Mouse (Mus musculus) small intestine, adult 2 months (tissue): ENCODE measurements around the gene 4930432K21Rik. TPM values are rescaled to one million over a fixed set of nuclear protein-coding genes. Genes with fewer than 3 reads are reported as not detected.

Experiments used
- H3K27ac ChIP-seq: fragments of 200-500 bp; 2 replicates; pipeline ENCODE4 v1.5.1; 2012; ENCODE audit warnings: low read depth, low read length, control low read depth, inconsistent platforms; ENCODE audit not compliant: insufficient read depth
- H3K27me3 ChIP-seq: fragments of 200-500 bp; 2 replicates; pipeline ENCODE4 v1.6.1; 2012; ENCODE audit warnings: mild to moderate bottlenecking, moderate library complexity, low read length, inconsistent platforms; ENCODE audit not compliant: control insufficient read depth, insufficient read depth
- H3K36me3 ChIP-seq: fragments of 200-500 bp; 2 replicates; pipeline ENCODE4 v1.6.1; 2012; ENCODE audit warnings: mild to moderate bottlenecking, low read length, control low read depth, inconsistent platforms; ENCODE audit not compliant: control insufficient read depth, insufficient read depth
- H3K4me1 ChIP-seq: fragments of 200-500 bp; 2 replicates; pipeline ENCODE4 v1.6.1; 2012; ENCODE audit warnings: low read length, inconsistent platforms, mixed read lengths; ENCODE audit not compliant: control insufficient read depth, insufficient read depth, insufficient read length
- H3K4me3 ChIP-seq: fragments of 200-500 bp; 2 replicates; pipeline ENCODE4 v1.5.1; 2012; ENCODE audit warnings: low read depth, mild to moderate bottlenecking, control low read depth, inconsistent platforms, low read length, moderate library complexity
- CTCF ChIP-seq: fragments of 200-500 bp; IDR thresholded peaks from 2 replicates; pipeline ENCODE4 v1.5.1; 2012; ENCODE audit warnings: low read depth, mild to moderate bottlenecking, control low read depth, inconsistent platforms, low read length, moderate library complexity, mixed read lengths; ENCODE audit not compliant: insufficient replicate concordance, insufficient read length; ENCODE audit errors: extremely low read depth
- POLR2A ChIP-seq: fragments of 200-500 bp; IDR thresholded peaks from 2 replicates; pipeline ENCODE4 v1.6.1; 2012; ENCODE audit warnings: low read depth, mild to moderate bottlenecking, control low read depth, inconsistent platforms, low read length, moderate library complexity
- WGBS: fragments of 180-500 bp; shearing (Covaris S2); methylation state at CpG from one replicate; pipeline ENCODE4 v1.1.7; 2018; 5-methylcytosine and 5-hydroxymethylcytosine counted together
- polyA plus RNA-seq: library from polyadenylated mRNA; depleted of rRNA; stranded (reverse); fragments of >200 nt; gene quantifications from 2 replicates; pipeline ENCODE4 v1.2.3, GENCODE M21; 2012; rRNA removed

The 4930432K21Rik gene
- polyA plus RNA-seq, 1 experiment, result 0.22 TPM

- Histone ChIP-seq H3K27me3 (no peaks in the 10 kb centered on the region), H3K4me3 (no peak overlapping the region), H3K4me1 (no peaks in the 10 kb centered on the region; the same call in 1 of the 2 replicates), H3K36me3 (peaks cover 33% of the 10 kb centered on the region; the same call in 1 of the 2 replicates), H3K27ac (no peak overlapping the region)
- TF ChIP-seq POLR2A, result no peak
- TF ChIP-seq CTCF, result no peak
- WGBS, result 87% methylated on average over 3 of the region's 3 CpGs
These were observed 63.4 kb downstream of the 4930432K21Rik start for GRCm38 (mm10) chr8:84211202-84211601.

- Histone ChIP-seq H3K36me3 (peaks cover 34% of the 10 kb centered on the region; the same call in 1 of the 2 replicates), H3K4me3 (no peak overlapping the region), H3K4me1 (no peaks in the 10 kb centered on the region; the same call in 1 of the 2 replicates), H3K27me3 (no peaks in the 10 kb centered on the region), H3K27ac (no peak overlapping the region)
- WGBS, result 92% methylated on average over 31 of the region's 31 CpGs
- TF ChIP-seq POLR2A (no peak), CTCF (no peak)
These were observed 64.2 kb downstream of the 4930432K21Rik start for GRCm38 (mm10) chr8:84211881-84212563.

- Histone ChIP-seq H3K4me3 (no peak overlapping the region), H3K27me3 (no peaks in the 10 kb centered on the region), H3K4me1 (no peaks in the 10 kb centered on the region; the same call in 1 of the 2 replicates), H3K36me3 (peaks cover 37% of the 10 kb centered on the region), H3K27ac (no peak overlapping the region)
- WGBS, result 91% methylated on average over 4 of the region's 4 CpGs
- TF ChIP-seq CTCF (no peak), POLR2A (no peak)
These were observed 65.5 kb downstream of the 4930432K21Rik start for GRCm38 (mm10) chr8:84213277-84213676.

- WGBS, result 94% methylated on average over 11 of the region's 11 CpGs
- TF ChIP-seq CTCF (no peak), POLR2A (no peak)
These were observed 69.4 kb downstream of the 4930432K21Rik start for GRCm38 (mm10) chr8:84217206-84217605.

GRCm38 (mm10) chr8:84218143-84218542, 70.3 kb downstream of the 4930432K21Rik start:
- no peaks in the 10 kb centered on the region; the same call in 1 of the 2 replicates for H3K4me1 ChIP-seq
- no peak overlapping the region for H3K4me3 ChIP-seq
- H3K36me3 ChIP-seq, result peaks cover 33% of the 10 kb centered on the region
- 93% methylated on average over 5 of the region's 5 CpGs for WGBS
- no peak overlapping the region for H3K27ac ChIP-seq
- no peaks in the 10 kb centered on the region for H3K27me3 ChIP-seq
- TF ChIP-seq POLR2A, result no peak
- no peak for TF ChIP-seq CTCF

More at GRCm38 (mm10) chr8:84217206-84217605, 69.4 kb downstream of the 4930432K21Rik start:
- no peaks in the 10 kb centered on the region for H3K4me1 ChIP-seq
- no peak overlapping the region for H3K27ac ChIP-seq
- H3K36me3 ChIP-seq, result peaks cover 36% of the 10 kb centered on the region
- no peaks in the 10 kb centered on the region for H3K27me3 ChIP-seq
- H3K4me3 ChIP-seq, result no peak overlapping the region

GRCm38 (mm10) chr8:84220105-84220504, 72.3 kb downstream of the 4930432K21Rik start:
- Histone ChIP-seq H3K4me1 (no peaks in the 10 kb centered on the region; the same call in 1 of the 2 replicates), H3K36me3 (peaks cover 35% of the 10 kb centered on the region), H3K27me3 (no peaks in the 10 kb centered on the region), H3K27ac (no peak overlapping the region), H3K4me3 (no peak overlapping the region)
- TF ChIP-seq POLR2A (no peak), CTCF (no peak)
- 70% methylated on average over 7 of the region's 7 CpGs for WGBS

Other genes with a start within 250 kb of the 4930432K21Rik start
- 16.0 and 19.1 TPM in 2 replicates for gene Adgrl1, start 247.9 kb upstream of the 4930432K21Rik start, polyA plus RNA-seq
- 0.43 and 0.44 TPM in 2 replicates for gene Gm10644, start 192.8 kb upstream of the 4930432K21Rik start, polyA plus RNA-seq
- gene Asf1b, start 192.5 kb upstream of the 4930432K21Rik start, polyA plus RNA-seq, result 7.8 and 22.1 TPM in 2 replicates
- gene Prkaca, start 175.0 kb upstream of the 4930432K21Rik start, polyA plus RNA-seq, result 21.8 and 43.8 TPM in 2 replicates
- gene Samd1, start 150.4 kb upstream of the 4930432K21Rik start, polyA plus RNA-seq, result 17.1 and 35.1 TPM in 2 replicates
- 0.30 and 0.91 TPM in 2 replicates for gene 1700067K01Rik, start 146.5 kb upstream of the 4930432K21Rik start, polyA plus RNA-seq
- 9.1 and 13.5 TPM in 2 replicates for gene 2210011C24Rik, start 135.9 kb upstream of the 4930432K21Rik start, polyA plus RNA-seq
- gene Palm3, start 126.6 kb upstream of the 4930432K21Rik start, polyA plus RNA-seq, result 0.11 and 0.15 TPM in 2 replicates
- gene Il27ra, start 105.4 kb upstream of the 4930432K21Rik start, polyA plus RNA-seq, result 2.3 and 5.5 TPM in 2 replicates
- gene Rln3, start 103.0 kb upstream of the 4930432K21Rik start, polyA plus RNA-seq, result 0.96 and 0.99 TPM in 2 replicates
- 0.48 TPM in 1 of 2 replicates, not detected in the other for gene Gm10643, start 82.9 kb upstream of the 4930432K21Rik start, polyA plus RNA-seq
- 23.2 and 42.2 TPM in 2 replicates for gene Rfx1, start 81.2 kb upstream of the 4930432K21Rik start, polyA plus RNA-seq
- 37.4 and 108 TPM in 2 replicates for gene Dcaf15, start 43.3 kb upstream of the 4930432K21Rik start, polyA plus RNA-seq
- gene Podnl1, start 22.0 kb upstream of the 4930432K21Rik start, polyA plus RNA-seq, result 3.8 and 12.7 TPM in 2 replicates
- gene Cc2d1a, start 89 bp upstream of the 4930432K21Rik start, polyA plus RNA-seq, result 21.0 and 50.8 TPM in 2 replicates
- 0.22 and 0.62 TPM in 2 replicates for gene Nanos3, start 37.2 kb downstream of the 4930432K21Rik start, polyA plus RNA-seq
- gene Zswim4, start 89.0 kb downstream of the 4930432K21Rik start, polyA plus RNA-seq, result 8.1 and 30.0 TPM in 2 replicates
- 46.2 and 63.5 TPM in 2 replicates for gene D8Ertd738e, start 101.7 kb downstream of the 4930432K21Rik start, polyA plus RNA-seq
- 66.7 and 76.0 TPM in 2 replicates for gene Mri1, start 109.3 kb downstream of the 4930432K21Rik start, polyA plus RNA-seq
- 11.9 and 37.3 TPM in 2 replicates for gene Ccdc130, start 122.4 kb downstream of the 4930432K21Rik start, polyA plus RNA-seq
- gene Cacna1a, start 240.4 kb downstream of the 4930432K21Rik start, polyA plus RNA-seq, result 5.2 and 23.5 TPM in 2 replicates